Mouse (Mus musculus) right cerebral cortex, postnatal 14 days (tissue): ENCODE results near the gene Tcf7l2.

ENCODE experiments used
- DNase-seq: peaks from one replicate; pipeline ENCODE4 v3.0.0; 2022

Gene Tcf7l2

DNA sequence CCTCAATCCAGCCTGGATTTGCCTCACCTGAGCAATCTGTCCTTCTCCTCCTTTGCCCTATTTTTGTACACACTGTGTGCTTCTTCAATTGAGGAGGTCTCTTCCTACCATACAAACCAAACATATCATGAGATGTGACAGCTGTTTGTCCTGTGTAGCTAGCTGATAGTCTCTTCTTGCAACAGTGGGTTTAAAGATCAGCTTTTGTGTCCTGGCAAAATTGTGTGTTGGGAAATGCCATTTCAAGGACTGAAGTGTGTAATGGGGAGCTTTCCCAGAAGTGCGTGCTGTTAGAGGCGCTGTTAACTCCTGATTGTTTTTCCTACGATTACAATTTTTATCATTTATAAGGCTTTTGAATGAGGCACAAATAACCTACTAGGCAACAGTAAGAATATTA lies 174.6 kb downstream of the Tcf7l2 start:
- DNase-seq = no peak

DNA sequence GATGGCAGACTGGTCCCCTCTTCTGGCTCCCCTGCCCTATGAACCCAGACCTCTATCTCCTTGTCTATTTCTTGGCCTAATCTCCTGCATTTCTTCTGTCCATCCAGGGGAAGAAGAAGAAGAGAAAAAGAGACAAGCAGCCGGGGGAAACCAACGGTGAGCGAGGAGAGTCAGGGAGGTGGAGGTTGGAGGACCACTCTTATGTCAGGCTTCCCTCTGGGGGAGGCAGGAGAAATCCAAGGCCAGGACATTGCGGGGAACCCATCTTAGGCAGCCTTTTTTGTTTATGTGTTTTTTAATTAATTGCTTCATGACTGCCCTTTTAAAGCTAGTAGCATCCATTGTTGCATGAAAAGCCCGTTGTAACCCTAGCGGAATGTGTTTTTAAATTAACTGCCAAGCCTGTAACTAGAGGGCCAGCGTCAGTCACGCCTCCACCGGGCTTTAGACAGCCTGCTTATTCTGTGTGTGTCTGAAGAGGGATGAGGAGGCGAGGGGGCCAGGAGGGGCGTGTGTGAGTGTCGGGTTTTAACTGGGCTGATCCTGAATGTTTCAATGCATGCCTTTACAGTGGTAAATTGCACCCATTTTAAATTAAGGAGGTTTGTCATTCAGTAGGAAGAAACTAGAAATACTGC lies 182.3 kb downstream of the Tcf7l2 start:
- no peak for DNase-seq

DNA sequence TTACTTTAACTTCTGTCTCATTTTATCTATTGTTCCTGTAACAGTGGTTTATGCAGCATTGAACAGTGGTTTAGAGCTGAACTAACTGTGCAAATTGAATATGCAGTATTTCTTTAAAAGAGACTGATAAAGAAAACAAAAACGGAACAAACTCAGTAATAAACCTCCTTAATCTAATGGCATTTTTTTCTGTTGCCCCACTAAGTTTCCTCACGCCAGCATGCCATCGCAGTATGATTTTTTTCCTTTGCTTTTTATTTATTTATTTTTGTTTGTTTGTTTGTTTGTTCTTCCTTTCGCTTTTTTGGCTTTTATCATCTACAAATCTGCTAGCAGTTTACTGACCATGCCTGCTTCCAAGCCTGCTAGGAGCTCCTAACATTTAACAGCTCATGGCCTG lies 183.2 kb downstream of the Tcf7l2 start:
- DNase-seq = no peak

DNA sequence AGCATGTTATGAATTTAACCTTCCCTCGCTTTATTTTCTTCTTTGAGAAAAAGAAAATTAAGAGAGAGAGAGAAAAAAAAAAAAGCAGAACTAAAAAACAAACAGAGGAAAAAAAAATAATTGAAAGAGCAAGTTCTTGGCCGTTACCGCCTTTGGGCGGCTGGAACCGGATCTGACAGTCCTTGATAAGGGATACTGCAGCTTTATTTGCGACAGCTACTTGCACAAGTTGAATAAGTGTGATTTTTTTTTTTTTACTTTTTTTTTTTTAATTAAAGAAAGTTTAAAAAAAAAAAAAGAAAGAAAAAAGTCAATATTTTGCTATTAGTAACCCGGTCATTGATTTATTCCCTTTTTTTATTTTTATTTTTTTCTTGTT lies 183.8 kb downstream of the Tcf7l2 start:
- no peak for DNase-seq

DNA sequence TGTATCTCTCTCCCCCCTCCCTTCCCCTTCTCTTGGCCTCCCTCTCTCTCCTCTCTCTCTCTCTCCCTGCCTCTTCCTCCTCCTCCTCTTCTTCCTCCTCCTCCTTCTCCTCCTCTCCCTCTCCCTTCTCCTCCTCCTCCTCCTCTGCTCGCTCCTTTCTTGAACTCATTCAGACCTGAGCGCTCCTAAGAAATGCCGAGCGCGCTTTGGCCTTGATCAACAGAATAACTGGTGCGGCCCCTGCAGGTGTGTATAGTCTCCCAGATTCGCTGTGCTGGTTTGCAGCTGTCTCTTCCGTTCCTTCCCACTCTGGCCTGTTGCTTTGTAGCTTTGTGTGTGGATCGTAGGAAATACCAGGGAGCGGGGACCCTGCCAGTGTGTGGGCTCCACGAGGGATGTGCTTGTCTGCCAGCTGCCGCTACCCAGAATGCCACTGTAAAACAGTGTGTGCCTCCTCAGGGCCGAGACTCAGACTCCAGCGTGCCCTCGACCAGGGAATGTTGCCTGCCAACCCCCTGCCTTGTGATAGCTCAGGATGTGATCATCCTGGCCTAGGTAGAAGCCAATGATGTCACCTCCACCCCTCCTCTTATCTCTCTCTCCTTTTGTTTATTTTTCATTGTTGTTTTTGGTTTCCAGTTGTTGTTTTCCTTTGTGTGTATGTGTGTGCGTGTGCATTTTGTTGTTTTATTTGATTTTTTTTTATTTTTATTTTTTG lies 184.3 kb downstream of the Tcf7l2 start:
- DNase-seq = no peak

DNA sequence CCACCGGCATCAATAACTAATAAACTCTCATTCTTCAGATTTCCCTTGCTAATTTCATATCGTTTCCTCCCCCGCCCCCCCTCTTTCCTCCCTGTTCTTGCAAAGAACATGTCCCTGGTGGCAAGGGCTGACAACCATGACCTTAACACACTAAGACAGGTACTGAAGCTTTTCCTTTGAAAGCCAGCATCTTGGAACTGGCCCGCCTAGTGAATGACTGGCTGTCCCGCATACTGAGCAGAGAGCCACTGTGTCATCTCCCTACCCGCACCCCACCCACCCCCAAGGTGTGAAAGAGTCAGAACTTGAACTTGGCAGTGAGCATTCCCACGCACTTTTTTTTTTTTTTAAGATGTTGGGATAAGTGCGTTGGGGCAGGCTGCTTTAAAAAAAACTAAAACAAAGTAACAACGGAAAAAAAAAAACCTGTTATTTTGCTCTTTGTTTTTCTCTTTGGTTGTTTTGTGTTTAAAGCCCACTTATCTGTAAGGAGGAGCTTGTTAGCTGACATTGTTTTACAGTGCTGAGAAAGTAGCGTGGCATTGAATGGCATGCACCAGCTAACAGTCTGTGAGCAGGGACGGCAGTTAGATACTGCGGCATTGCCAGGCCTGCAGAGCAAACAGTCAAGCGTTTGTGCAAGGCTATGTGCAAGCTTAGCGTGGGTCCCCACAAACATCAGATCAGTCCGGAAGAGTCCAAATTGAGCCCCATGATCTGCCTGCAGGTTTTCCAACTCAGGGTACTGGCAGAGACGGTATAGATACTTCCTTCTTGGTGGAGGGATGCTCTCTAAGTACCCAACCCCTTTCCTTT lies 185.4 kb downstream of the Tcf7l2 start:
- no peak for DNase-seq

DNA sequence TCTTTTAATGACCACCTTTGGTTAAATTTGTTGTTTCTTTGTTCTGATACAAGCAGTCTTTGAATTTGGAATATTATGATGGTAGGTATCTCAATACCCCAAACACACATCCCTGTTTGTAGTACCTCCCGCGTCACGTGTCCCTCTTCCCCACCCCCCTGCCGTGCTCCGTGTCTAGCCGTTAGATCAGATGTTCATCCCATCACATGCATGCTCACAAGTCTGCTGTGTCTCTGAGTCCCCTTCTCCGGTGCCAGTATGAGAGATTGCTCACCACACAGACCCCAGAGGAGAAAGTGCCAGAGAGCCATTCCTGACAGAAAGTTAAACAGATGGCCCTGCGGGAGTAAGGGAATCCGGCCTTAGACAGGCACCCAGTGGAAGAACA lies 186.0 kb downstream of the Tcf7l2 start:
- no peak for DNase-seq

DNA sequence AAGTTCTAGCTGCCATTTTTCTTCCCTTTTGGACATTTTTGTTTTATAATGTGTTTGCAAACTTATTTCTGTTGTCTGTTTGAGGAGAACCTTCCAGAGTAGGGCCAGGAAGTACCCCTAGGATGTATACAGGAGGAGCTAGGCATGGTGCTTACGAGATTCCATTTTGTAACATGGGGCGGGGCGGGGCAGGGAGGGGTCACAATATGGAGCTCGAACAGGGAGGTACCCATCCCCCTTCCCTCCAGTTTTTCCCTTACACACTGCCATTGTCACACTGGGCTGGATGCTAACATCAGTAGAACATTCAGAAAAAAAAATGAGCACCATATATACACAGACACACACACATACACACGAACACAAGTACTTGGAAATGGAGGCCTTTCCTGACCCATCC lies 187.1 kb downstream of the Tcf7l2 start:
- DNase-seq = no peak

DNA sequence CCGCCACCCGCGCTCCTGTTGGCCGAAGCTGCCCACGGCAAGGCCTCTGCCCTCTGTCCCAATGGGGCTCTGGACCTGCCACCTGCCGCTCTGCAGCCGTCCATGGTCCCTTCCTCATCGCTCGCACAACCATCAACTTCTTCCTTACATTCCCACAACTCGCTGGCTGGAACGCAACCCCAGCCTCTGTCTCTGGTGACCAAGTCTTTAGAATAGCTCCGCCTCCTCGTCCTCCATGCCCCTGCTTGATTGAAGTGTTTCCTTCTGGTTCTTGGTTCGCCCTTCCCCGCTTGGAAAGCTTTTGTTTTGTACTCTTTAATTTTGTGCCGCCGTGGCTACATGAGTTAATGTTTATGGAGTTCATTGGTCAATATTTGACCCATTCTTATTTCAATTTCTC lies 190.0 kb downstream of the Tcf7l2 start:
- DNase-seq = no peak

DNA sequence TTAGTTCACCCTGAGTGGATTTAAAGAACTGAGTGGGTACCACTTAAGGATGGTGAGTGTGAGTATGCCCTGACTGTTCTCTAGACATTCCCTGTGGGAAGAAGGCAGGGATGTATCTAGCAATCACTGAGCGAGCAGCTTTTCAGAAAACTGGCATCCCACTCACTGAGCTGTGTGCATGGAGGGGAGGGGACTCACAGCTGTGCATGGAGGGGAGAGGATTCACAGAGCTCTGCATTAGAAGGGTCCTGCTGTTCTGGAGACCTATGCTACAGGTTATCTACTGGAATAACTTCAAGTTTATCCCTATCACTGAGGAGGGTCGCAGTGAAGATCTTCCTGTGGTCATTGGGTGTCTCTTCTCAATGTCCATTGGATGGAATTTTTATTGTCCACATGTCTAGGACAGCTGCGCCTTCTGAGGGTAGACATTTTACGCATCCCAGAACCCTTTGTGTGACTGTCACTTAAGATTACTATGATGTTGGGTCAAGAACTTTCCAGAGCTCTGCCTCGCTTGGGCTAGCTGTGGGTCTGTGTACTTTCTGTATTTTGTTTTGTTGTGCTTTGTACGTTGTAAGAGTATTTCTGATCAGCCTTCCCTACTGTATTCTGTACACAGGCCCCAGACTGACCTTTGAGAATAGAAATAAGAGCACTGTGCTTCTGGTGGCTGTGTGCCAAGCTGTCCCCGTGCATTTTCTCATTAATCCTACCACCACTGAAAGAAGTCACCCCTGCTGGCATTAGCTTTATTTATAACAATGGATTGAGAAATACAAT lies 192.5 kb downstream of the Tcf7l2 start:
- no peak for DNase-seq

DNA sequence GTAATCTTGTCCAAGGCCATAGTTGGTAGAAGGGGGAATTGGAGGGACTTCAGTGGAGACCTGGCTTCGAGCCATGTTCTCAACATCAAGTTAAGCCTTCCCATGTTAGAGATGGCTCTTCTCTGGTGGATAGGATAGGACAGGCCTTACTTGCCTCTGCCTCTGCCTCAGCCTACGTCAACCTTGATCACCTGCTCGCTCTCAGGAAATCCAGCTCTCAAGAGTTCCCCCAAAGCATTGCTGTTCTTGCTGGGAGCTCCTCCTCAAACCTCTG lies 193.0 kb downstream of the Tcf7l2 start:
- no peak for DNase-seq

DNA sequence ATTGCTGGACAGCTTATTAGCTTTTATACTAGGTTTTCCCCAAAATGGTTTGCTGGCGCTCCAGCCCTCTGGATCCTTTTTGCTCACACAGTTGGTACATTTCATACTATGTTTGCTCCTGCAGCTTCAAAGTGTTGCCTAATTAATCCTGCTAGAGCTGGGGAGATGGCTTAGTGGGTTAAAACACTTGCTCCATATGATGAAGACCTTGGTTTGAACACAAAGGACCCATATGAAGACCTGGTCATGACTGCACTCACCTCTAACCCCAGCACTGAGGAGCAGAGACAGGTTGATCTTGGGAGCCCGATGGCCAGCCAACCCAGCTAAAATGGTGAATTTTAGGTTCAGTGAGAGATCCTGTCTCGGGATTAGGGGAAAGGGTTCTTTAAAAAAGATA lies 195.4 kb downstream of the Tcf7l2 start:
- no peak for DNase-seq

DNA sequence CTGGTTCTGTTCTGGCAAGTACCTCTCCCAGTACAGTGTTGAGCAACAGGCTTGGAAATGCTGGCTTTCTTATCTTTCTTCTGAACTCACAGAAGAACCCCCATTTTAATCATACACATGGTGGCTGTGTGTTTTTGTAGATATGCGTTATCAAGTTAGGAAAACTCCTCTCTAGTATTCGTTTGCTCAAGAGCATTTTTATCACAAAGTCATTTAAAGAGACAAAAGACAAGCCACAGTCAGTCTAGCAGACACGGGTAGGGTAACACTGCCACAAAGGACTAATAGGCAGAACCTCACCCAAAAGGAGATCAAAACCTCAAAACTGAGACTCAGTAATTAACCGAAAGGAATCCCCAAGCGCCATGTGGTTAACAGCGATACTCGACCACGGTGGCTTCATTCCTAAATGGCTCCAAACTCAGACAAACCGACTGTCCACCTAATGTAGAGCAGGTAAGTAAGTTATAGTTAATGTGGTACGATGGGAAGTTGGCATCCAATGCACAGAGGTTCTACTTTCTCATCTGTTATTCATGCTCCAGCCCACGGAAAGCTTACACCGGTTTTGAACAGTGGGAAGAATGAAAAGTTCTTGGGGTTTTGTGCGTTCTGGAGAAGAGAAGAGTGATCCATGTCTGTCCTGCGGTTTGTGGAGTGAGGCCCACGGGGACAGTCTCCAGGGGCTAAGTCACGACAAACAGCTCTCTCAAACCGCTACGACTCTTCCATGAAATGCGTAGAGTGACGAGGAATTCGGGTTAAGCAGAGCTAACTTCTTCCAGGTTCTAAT lies 196.8 kb downstream of the Tcf7l2 start:
- DNase-seq = no peak

DNA sequence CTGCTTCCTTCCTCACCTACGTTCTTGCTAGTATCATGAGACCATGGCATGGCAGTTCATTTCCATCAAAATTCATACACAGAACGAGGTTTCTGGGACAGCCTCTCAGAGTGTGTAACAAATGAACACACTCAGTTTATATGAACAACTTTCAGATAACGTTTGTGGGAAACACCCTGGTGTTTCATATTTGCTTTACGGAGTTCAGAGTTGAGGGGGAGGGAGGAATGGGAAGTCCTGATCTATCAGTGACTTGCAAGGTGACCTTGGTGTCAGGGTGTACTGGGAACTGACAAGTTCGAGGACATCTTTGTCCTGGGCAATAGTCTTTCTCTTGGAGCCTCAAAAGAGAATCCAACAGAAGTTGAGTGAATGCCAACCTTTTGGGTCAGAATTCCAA lies 197.5 kb downstream of the Tcf7l2 start:
- DNase-seq = no peak

DNA sequence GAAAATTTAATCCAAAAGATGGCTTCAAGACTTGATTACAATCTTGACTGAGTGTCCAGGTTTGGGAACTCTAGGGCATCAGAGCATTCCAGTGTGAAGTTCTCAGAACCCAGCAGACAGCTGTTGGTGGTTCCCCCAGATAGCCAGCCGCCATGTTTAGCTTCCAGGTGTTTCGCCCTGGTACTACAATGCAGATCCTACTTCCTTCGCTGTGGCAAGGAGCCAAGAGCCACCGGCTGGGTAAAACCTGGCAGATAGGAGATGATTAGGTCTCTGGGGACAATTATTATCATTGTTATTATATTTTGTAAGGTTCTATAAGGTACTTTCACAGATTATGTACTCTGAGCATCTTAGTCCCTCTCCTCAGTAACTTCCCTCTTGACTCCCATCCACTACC lies 198.1 kb downstream of the Tcf7l2 start:
- no peak for DNase-seq

DNA sequence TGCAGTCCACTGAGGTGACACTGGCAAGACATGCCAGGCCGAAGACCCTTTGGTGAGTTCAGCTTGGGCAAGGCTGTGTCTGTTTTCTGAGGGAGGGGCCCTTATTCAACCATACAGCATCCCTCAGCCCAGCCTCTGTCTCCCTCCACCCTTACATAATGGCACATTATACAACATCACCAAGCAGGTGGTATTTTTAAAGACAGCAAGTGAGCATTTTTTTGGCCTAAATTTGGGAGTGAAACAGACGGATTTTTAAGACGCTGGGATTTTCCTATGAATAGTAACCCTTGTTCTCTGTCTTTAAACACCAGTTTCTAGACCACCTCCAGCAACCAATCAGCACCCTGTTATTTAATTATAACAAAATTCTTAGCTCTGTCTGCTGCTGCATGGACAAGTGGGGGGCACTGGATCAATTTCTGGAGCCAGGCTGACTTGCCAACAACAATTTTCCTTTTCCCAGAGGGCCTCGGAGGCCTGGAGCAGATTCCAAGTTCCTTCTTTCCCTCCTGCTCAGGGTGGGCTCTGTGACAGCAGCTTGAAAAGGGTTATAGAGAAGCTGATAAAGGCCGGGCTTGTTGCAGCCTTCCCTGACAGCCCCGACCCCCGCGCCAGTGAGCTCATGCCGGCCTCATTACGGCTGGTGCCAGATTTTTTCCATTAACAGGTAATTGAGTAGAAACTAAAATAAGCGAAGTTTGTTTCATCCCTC lies 199.1 kb downstream of the Tcf7l2 start:
- DNase-seq = peak; percentile 32

DNA sequence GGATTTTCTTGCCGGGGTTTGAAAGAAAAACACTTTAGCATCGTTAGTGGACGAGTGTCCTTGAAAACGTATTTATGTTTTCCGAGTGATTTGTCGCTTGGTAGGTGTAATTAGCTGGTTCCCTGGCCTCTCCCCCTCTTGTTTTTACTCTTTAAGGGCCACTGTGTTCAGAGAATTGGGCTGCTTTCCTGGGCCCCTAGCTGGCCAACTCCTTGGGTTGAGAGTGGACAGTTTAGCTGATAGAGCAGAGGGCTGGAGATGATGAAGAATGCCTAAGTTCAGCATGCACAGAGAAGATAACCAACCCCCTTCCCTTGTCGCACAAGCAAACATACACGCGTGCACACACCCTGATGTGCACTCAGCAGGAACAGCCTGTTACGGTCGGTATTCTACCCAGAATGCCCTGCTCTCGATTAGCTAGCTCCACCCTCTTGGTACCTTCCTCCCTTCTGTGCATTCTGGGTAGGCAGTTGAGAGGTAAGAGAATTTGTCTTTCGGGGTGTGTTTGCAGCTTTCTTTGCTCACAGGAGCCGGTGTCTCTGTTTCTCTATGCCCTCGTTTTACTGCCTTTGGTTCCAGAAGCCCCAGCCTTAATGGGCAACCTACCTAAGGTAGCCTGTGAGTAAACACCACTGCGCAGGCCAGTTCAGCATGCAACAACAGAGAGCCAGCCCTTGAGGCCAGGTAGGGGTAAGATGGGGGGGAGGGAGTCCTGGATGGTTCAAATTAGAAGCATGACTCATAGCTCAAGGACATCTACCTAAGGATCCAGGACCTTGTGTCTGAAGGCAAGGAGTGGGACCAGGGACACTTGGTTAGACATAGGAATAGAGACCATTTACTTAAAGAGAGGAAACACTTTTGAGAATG lies 199.9 kb downstream of the Tcf7l2 start:
- no peak for DNase-seq

DNA sequence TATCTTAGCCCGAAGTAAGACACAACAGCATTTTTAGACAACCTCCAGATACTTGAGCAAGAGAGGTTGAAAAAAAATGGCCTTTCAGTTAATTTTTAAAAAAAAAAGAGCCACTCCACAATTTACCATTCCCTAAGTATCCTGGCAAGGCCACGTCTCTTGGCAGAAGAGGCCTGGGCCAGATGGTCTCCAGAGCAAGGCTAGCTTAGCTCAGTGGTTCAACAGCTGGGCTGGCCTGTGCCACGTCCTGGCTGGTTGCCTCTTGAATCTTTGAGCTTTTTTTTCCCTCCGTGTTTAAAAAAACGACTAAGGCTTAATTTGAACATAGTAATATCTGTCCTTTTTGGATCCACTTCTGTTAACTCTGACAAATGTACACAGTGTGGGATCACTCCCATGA lies 209.8 kb downstream of the Tcf7l2 start:
- no peak for DNase-seq

DNA sequence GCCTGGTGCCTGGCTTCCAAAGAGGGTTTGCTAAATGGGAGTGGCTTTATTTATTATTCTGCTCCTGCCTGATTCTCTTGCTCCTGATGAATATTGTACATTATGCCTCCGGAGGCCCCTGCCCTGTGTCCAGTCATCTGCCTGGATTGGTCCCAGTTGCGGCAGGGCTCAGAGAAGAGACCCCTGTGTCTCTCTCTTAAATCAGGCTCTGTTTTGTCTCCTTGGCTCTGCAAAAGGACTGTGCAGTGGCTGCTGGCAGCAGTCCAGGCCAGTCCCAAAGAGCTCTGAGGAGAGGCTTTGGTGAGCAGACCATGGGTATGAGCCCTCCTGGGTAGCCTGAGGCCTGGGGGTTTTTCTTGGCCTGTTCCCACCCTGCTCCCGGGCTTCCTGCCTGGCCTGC lies 211.6 kb downstream of the Tcf7l2 start:
- DNase-seq = peak; percentile 68

DNA sequence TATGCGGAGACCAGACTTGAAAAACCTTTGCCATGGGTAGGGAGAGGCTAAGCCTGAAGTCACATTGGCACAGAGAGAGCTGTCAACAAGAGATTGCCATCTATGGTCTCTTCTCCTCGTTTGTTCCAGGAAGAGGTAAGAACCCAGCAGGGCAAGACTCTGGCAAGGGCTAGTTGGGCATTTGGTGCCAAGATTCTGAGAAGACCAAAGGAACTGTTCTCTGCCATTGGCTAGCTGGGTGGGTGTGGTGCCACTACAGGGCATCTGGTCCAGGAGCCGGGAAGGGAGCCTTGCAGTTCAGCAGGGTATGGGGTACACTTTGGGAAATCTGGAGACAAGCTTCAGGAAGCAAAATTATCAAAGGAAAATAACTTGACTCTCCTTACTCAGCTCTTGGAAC lies 213.5 kb downstream of the Tcf7l2 start:
- no peak for DNase-seq

DNA sequence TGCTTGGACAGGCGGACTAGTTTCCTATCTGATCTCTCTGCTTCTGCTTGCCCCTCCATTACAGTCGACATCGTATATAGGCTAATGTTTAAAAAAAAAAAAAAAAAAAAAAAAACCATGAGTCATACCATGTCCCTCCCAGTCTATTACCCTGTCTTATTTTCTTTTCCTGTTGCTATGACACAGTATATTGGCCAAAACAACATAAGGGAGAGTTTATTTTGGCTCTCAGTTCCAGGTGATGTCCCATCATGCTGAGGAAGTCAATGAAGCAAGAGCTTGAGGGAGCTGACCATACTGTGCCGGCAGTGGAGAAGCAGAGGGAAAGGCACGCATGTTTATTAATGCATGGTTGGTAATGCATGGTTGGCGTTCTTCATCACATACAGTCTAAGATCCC lies 215.1 kb downstream of the Tcf7l2 start:
- DNase-seq = no peak
